Mouse (Mus musculus) thymus, postnatal 10 days (tissue): ENCODE data around the gene Dnajc22.

Experiments used
- DNase-seq, 2 experiments: peaks; one replicate each; pipeline ENCODE4 v3.0.0; 2021; ENCODE audit warnings: low spot score in 2 of 2

Gene Dnajc22

GRCm38 (mm10) chr15:99087253-99088075 lies 5.5 kb upstream of the Dnajc22 start, which contains the start of gene C1ql4:
Gene C1ql4, minus strand, starts transcription at chr15:99087817.
- DNase-seq = peak; percentile 24 to 66

GRCm38 (mm10) chr15:99088292-99088691 lies 4.7 kb upstream of the Dnajc22 start:
- peak; percentile 64 to 90 for DNase-seq

DNA sequence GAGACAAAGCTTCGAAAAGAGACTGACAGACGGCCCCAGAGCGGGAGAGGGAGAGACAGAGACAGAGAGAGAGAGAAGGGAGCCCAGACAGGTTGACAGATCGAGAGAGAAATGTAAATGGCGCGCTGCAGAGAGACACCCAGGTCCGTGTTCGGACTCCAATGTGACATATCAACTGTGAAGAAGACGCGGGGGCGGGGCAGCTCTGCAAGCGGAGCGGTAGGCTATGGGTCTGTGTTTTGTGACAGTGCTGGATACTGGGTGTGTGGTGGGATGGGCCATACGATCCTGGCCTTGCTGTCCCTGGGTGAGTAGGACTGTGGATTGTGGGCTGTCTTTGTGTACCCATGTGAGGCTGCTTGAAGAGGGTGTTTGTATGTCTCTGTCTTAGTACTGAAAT lies 3.9 kb upstream of the Dnajc22 start:
- no peak for DNase-seq

DNA sequence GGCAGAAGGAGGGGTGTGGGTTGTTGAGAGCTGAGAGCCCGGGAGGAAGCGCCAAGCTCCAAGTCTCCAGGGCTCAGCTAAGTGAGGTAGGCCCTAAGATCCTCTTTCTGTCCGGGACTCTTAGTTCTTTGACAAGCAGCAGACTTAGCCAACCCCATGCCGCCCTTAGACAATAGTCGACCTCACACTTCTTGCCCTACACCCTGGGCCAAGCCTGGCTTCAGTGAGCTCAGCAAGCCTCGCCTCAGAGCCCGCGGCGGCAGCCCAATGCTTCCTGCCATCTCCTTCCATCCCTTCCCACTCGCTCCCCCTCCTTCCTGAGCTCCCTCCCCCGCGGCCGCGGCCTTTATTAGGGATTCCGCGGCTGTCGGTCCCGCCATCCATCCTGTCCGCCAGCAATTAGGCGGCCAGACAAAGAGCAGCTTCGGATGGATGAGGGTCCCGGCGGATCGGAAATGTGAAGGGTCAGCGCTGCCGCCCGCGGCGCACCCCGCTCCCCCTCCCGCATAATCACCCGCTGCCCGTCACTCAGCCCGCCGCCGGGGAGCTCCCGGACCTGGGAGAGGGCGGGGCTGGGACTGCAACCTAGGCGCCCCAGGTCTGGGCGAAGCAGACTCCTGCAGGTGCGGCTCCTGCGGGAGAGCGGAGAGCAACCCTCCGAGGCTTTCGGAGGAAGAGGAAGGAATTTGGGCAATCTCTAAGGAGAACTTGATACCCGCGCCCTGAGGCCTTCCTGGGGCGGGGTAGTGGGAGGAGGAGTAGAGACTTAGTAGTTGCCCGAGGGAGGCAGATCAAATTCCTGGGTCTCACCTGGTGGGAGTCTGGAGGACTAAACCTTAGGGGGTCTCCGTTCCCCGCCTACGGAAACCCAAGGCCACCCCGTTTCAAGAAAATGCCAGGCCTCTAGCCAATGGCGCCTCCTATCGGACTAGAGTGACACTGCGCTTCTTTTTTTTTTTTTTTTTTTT lies 605 bp downstream of the Dnajc22 start:
- no peak for DNase-seq

GRCm38 (mm10) chr15:99094631-99095270 lies 1.8 kb downstream of the Dnajc22 start:
- no peak for DNase-seq

GRCm38 (mm10) chr15:99095356-99095755 lies 2.4 kb downstream of the Dnajc22 start:
- DNase-seq = no peak

GRCm38 (mm10) chr15:99096061-99096793 lies 3.3 kb downstream of the Dnajc22 start:
- DNase-seq = no peak

DNA sequence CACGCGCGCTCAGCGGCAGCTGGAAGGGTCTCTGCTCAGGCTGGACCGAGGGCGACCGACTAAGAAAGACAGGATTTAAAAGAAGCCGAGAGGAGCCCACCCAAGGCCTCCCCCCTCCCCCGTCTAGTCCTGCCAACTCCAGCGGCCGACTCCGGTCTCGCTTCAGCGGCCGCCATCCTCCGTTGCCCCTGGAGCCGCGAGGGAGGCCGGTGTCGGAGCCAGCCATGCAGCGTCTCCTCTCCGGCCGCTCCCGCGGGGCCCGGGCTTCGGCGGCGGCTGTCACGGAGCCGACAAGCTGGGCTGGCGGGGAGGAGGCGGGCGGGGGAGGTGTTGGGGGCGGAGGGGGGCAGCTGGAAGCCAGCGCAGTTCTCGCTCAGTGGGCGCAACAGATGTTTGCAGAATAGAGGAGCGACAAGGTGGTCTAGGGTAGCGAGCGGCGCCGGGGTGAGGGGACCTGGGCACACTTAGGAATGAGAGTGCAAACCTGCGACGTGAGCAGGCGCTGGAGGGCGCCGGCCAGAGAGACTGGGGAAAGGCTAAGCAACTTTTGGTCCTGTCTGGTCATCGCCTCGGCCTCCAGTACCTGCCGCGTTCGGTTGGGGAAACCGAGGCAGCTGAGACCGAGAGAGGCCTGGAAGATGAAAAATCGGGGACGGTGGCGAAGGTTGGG lies 4.0 kb downstream of the Dnajc22 start:
- DNase-seq = no peak

DNA sequence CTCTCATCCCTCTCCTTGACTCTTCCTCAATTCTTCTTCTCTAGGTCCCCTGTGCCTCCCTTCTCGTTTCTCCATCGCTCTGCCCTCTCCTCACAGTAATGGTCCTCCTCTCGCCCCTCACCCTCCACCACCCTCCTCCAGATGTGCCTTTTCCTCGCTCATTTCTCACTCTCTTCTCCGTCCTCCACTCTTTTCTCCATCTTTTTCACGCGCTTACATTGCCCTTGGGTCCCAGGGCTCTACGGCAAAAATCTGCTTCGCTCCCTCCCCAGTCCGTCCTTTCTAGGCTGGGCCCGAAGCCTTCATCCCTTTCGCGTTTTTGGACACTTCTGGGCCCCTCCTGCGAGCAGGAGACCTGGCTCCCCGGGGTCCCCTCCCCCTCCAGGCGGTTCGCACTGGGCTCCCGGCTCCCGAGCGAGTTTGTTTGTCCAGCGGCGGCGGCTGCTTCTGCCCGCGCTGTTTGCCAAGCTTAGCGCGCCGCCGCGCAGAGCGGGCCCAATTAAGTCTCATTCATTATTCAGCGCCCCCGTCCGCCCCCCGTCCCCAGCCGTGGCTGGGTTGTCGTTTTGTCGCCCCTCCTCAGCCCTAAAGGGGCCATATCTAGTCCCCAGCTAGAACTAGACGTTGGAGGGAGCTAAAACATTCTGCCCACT lies 5.0 kb downstream of the Dnajc22 start:
- DNase-seq = no peak

GRCm38 (mm10) chr15:99098493-99098861 lies 5.5 kb downstream of the Dnajc22 start:
- no peak for DNase-seq

- peak in 1 of 2 experiments; percentile 35 for DNase-seq
Measured at GRCm38 (mm10) chr15:99099139-99099556, 6.2 kb downstream of the Dnajc22 start.

DNA sequence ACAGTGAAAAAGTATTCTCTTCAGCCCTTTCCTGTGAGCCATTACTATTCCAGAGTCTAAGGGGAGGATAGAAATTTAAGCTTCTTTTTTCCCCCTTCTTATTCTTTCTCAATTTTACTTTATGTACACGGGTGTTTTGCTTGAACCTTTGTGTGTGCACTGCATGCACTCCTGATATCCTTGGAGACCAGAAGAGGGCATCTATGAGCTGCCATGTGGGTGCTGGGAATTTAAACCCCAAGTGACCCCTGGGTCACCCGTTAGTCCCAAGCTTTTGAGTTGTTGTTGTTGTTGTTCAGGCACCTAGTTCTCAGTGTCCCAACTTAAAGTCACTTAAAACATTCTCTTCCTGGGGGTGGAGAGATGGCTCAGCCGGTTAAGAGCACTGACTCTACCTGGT lies 7.0 kb downstream of the Dnajc22 start:
- no peak for DNase-seq

DNA sequence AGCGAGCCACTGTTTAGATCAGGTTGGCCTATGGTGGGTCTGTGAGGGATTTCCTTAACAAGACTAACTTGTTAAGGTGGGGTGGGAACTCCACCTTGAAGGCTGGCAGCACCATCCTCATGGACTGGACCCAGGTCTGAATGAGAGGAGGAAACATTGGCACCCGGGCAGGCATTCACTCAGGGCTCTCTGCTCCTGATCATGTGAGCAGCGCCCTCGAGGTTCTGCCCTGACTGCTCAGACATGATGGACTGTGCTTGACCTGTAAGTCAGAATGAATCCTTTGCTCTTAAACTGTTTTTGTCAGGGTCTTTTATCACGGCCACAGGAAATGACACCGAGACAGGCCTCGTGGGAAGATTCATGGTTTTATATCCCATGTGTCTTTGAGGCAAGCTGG lies 12.3 kb downstream of the Dnajc22 start:
- DNase-seq = no peak

DNA sequence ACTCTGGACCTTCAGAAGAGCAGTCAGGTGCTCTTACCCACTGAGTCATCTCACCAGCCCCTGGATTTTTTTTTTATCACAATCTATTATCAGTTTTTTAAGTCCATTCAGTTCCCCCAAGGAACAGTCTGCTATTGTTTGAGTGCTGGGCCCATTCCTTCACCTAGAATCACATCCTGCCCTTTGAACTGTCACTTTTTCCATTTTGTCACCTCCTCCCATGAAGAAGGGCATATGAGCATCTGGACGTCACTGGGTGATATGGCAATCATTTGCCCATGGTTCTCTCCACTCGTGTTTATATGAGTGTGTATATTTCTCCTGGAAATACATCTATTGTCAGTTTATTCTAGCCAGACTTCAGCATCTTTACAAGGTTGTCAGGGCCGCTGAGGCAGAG lies 14.9 kb downstream of the Dnajc22 start:
- no peak for DNase-seq

DNA sequence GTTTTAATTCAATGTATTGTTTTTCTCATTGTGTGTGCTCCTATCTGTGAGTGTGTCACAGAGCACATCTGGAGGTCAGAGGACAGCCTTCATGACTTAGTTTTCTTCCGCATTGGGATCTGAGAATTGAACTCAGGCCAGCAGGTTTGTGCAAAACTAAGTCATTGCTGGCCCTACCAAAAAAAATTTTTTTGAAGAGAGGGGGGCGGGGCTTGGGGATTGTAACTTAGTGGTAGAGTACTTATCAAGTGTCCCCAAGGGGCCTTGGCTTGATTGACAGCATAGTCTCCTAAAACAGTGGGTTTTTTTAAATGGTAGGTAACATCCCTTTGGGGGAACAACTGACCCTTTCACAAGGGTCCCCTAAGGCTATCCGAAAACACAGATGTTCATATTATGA lies 18.2 kb downstream of the Dnajc22 start:
- no peak for DNase-seq

DNA sequence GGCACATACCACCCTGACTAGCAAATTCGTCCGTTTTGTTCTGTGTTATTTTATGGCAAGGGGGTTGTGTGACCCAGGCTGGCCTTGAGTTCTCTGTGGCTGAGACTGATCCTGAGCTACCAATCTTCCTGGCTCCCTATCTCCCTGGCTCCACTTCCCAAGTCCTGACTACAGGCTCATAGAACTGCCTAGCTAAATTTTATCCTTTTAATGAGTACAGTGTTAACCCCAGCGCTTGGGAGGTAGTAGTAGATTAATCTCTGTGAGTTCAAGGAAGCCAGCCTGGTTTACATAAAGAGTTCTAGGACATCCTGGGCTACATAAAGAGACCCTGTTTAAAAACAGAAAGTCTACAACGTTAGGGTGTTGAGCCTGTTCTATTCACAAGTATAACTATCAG lies 18.8 kb downstream of the Dnajc22 start:
- DNase-seq = no peak

DNA sequence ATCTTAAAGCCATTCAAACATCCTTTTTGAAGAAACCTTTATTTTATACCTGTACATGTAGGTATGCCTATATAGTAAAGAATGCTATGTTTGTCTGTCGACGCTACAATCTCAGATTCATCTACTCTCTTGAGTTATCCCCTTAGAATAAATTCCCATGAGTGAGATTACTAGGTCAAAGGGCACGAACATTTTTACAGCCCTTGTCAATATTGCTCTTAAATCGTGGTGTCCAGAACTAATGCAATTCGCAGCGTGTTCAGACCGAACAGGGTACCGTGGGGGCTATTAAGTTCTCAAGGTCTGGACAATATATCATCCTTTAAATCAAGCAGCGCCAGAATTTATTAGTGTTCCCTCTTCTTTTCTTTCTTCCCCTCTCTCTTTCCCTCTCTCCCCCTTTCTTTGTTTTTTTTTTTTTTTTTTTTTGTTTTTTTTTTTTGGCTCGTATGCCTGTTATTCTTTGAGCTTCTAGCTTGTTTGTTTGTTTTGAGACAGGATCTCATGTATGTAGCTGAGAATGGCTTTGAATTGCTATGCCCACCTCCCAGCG lies 19.9 kb downstream of the Dnajc22 start:
- DNase-seq = no peak

GRCm38 (mm10) chr15:99113396-99113975 lies 20.5 kb downstream of the Dnajc22 start:
- DNase-seq = no peak

DNA sequence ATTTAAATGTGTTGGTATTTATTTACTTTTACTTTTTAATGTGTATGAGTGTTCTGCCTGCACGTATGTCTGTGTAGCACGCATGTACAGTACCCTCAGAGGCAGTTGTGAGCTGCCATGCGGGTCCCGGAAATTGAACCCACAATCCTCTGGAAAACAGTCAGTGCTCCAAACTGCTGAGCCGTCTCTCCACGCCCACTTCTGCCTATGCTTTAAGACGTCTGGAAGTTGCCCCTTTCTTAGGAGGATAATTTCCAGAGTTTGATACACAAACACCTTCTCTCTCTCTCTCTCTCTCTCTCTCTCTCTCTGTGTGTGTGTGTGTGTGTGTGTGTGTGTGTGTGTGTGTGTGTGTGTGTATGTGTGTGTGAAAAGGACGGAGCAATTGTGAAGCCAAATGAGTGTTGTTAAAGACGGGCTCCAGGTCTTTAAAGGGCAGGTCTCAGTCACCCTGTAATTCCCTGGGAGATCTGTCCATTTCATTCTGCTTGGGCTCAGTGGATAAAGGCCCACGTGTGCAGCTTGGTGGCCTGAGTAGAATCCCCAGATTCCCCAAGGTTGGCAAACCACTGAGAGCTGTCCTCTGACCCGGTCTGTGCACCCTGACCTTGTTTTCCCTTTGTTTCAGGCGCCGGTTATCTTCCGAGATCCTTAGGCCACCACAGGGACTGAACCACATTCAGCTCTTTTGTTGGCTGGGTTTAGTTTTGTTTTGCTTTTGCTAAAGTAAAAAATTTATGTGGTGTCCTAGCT lies 21.5 kb downstream of the Dnajc22 start:
- DNase-seq = no peak
